Mouse (Mus musculus) heart, postnatal 0 days (tissue): Measurements from ENCODE around the gene Atf6b. TPM values are rescaled to one million over a fixed set of nuclear protein-coding genes. Genes with fewer than 3 reads are reported as not detected.

Source experiments
- ATAC-seq: fragments of 200-750 bp; cut with Nextera tagmentation; 2 replicates; pipeline ENCODE4 v1.8.0; 2017; ENCODE audit warnings: low read depth, moderate number of reproducible peaks, moderate library complexity; ENCODE audit not compliant: insufficient read depth
- DNase-seq: peaks from one replicate; pipeline ENCODE4 v3.0.0-alpha.2; 2016; ENCODE audit warnings: low spot score
- H3K27ac ChIP-seq: fragments of 300-500 bp; sonication (generic); 2 replicates; pipeline ENCODE4 v1.5.1; 2014; ENCODE audit warnings: low read depth, mild to moderate bottlenecking
- H3K27me3 ChIP-seq: fragments of 300-500 bp; sonication (generic); 2 replicates; pipeline ENCODE4 v1.6.1; 2014; ENCODE audit warnings: low read length, mixed read lengths; ENCODE audit not compliant: control insufficient read depth, insufficient read depth
- H3K36me3 ChIP-seq: fragments of 300-500 bp; sonication (generic); replicated peaks from 2 replicates; pipeline ENCODE4 v1.6.1; 2014; ENCODE audit warnings: low read length, mixed read lengths; ENCODE audit not compliant: control insufficient read depth, insufficient read depth
- H3K4me1 ChIP-seq: fragments of 300-500 bp; sonication (generic); 2 replicates; pipeline ENCODE4 v1.6.1; 2014; ENCODE audit warnings: antibody characterized with exemption; ENCODE audit not compliant: control insufficient read depth, insufficient read depth
- H3K4me2 ChIP-seq: fragments of 300-500 bp; sonication (generic); 2 replicates; pipeline ENCODE4 v1.6.1; 2014; ENCODE audit warnings: low read depth, mild to moderate bottlenecking, low read length, moderate library complexity
- H3K4me3 ChIP-seq: fragments of 300-500 bp; sonication (generic); 2 replicates; pipeline ENCODE4 v1.5.1; 2014; ENCODE audit warnings: low read depth, low read length
- H3K9ac ChIP-seq: fragments of 300-500 bp; sonication (generic); replicated peaks from 2 replicates; pipeline ENCODE4 v1.6.1; 2014; ENCODE audit warnings: low read depth, low read length, mixed read lengths
- H3K9me3 ChIP-seq: fragments of 300-500 bp; sonication (generic); replicated peaks from 2 replicates; pipeline ENCODE4 v1.6.1; 2016; ENCODE audit warnings: low read length; ENCODE audit not compliant: control insufficient read depth
- CTCF ChIP-seq: IDR thresholded peaks from 2 replicates; pipeline ENCODE4 v1.5.1; 2016; ENCODE audit warnings: antibody characterized with exemption, control low read depth, low read depth
- EP300 ChIP-seq: IDR thresholded peaks from 2 replicates; pipeline ENCODE4 v1.6.1; 2016; ENCODE audit warnings: antibody characterized with exemption, low read depth
- WGBS: fragments of 180-500 bp; shearing (Covaris S2); extraction: QIAGEN DNeasy Blood & Tissue Kit; methylation state at CpG from one replicate; pipeline ENCODE4 v1.1.7; 2014; 5-methylcytosine and 5-hydroxymethylcytosine counted together
- polyA plus RNA-seq: library from polyadenylated mRNA; unstranded; fragments of >200 nt; fragmentation: Nextera tagmentation; extraction: Ambion mirVana; gene quantifications from 2 replicates; pipeline ENCODE4 v1.2.1, GENCODE M21; 2015
- total RNA-seq: library from RNA; depleted of rRNA; stranded (reverse); fragments of >200 nt; gene quantifications from 2 replicates; pipeline ENCODE4 v1.2.3, GENCODE M21; 2014; ENCODE audit warnings: low replicate concordance

The Atf6b gene
- total and polyA plus RNA-seq, 2 experiments from 2014 or later: 16.6 to 22.5 TPM

DNA sequence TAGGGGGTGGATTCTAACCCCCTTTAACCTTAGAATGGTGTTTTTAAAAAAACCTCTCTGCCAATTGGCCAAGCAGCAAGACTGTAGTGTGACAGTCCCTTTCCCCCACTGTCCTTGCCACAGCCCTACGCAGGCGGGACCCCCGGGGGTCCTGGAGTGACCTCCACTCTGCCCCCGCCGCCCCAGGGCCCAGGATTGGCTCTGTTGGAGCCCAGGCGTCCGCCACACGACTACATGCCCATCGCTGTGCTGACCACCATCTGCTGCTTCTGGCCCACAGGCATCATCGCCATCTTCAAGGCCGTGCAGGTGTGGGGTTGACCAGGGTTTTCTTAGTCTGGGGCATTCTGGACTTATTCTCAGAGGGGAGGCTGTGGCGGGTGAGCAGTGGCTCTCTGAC, 15.3 kb upstream of the Atf6b start:
- WGBS: 8% methylated on average over 12 of the region's 12 CpGs
- ATAC-seq: no peak
- H3K4me3 ChIP-seq: peak overlapping the region; percentile 35
- no peak for DNase-seq
- H3K36me3 ChIP-seq: no peaks in the 10 kb centered on the region
- peaks cover 10% of the 10 kb centered on the region for H3K4me1 ChIP-seq
- H3K4me2 ChIP-seq: peak overlapping the region; percentile 59
- H3K27ac ChIP-seq: no peak overlapping the region
- peaks cover 50% of the 10 kb centered on the region for H3K27me3 ChIP-seq
- TF ChIP-seq EP300 (no peak), CTCF (no peak)
- no peaks in the 10 kb centered on the region for H3K9me3 ChIP-seq
- H3K9ac ChIP-seq: peak overlapping the region; percentile 22; the same call in 1 of the 2 replicates

DNA sequence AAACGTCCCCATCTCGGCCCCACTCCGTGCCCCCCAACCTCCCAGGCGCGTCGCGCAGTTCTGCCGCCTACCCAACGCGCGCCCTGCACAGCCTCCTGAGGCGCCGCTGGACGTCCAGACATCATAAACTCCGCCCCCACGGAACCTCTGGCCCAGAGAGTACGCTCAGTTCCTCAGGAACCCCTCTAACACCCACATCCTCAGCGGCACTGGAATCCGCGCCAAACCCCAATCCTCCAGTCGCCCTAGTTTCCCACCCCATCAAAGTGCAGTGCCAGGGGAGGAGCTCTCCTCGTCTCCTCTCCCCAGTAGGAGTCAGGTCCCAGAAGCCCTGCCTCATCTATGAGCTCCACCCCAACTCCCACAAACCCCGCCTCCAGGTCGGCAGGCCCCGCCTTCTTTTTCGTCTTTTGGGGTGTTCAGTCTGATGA, 14.7 kb upstream of the Atf6b start:
- H3K27me3 ChIP-seq: peaks cover 50% of the 10 kb centered on the region
- DNase-seq (no peak), ATAC-seq (0 out of 2 replicates have a peak, but pooled peaks have one; percentile 12)
- no peaks in the 10 kb centered on the region for H3K9me3 ChIP-seq
- H3K4me2 ChIP-seq: peak overlapping the region; percentile 59
- no peak overlapping the region for H3K27ac ChIP-seq
- H3K36me3 ChIP-seq: no peaks in the 10 kb centered on the region
- no peak for TF ChIP-seq CTCF
- no peak for TF ChIP-seq EP300
- H3K9ac ChIP-seq: peak overlapping the region; percentile 22; the same call in 1 of the 2 replicates
- 2% methylated on average over 26 of the region's 26 CpGs for WGBS
- H3K4me1 ChIP-seq: peaks cover 10% of the 10 kb centered on the region
- peak overlapping the region; percentile 35 for H3K4me3 ChIP-seq

DNA sequence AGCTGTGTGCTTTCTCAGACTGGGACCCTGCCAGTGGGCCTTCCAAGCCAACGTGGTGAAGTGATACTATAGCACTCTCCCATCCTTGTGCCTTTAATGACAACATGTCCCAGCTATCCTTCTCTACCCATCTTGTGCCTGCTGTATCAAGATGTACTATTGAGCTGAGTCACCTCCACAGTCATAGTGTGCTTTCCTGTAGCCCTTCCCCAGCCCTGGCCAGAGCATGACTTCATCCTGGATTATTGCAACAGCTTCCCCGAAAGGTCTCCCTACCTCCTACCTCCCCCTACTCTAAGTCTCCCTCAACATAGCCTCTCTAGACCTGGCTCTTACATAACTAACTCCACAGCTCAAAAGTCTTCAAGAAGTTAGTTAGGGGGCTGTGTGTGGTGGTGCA, 11.3 kb upstream of the Atf6b start:
- Histone ChIP-seq H3K4me3 (no peak overlapping the region), H3K9me3 (no peaks in the 10 kb centered on the region), H3K36me3 (no peaks in the 10 kb centered on the region), H3K27me3 (peaks cover 32% of the 10 kb centered on the region), H3K4me2 (no peak overlapping the region), H3K27ac (no peak overlapping the region), H3K4me1 (no peaks in the 10 kb centered on the region; the same call in 1 of the 2 replicates), H3K9ac (no peak overlapping the region)
- 61% methylated on average over 2 of the region's 2 CpGs for WGBS
- TF ChIP-seq EP300 (no peak), CTCF (no peak)
- DNase-seq (no peak), ATAC-seq (no peak)

DNA sequence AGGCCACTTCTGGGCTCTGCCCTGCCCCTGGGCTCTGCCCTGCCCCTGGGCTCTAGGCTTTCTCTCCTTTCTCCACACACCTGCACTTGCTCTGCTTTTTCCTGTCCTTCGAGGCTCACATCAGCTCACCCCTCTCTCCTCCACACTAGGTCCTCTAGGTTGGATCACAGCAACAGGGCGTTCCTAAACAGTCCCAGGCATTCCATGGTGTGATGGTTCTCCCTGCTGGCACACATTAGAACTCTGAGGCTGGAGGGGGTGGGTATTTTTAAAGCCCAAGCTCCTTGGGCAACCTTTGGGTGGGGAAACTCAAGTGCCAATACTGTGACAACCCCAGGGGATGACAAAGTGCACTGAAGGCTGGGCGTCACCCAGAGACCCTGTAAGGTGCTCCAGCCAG, 9.5 kb upstream of the Atf6b start:
- DNase-seq (no peak), ATAC-seq (no peak)
- H3K27me3 ChIP-seq: peaks cover 14% of the 10 kb centered on the region

DNA sequence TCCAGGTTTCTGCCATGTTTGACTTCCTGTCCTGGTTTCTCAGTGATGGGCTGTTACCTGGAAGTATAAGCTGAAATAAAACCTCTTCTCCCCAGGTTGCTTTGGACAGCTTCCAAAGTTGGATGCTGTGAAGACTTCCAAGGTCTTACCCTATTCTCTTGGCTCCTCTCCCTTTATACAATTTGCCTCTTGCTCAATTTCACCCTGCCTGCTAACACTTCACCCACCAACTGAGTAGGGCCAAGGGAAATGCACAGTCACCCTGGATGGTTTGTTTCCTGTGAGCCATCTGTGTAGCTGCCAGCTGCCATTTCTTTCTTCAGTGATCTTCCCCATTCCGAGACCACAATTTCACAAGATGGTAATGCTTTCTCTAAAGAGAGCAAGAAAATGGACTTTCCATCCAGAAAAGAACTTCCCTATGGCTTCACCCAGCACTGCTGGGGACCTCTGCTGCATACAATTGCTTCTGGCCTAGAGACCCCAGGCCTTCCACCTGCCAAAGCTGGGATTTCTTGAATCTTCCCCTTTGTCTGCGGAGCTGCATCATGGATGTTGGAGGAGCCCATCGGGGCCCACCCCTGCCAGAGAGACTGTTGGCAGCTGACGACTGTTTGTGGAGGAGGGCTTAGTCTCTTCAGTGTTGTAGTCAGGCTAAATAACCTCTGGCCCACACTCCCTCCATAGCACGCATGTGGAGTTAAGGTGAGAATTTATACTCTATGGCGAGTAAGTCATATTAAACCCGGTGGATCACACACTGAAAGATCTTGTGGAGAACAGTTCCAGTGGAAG, 7.3 kb upstream of the Atf6b start:
- DNase-seq (no peak), ATAC-seq (no peak)
- H3K4me1 ChIP-seq: no peaks in the 10 kb centered on the region; the same call in 1 of the 2 replicates
- H3K4me3 ChIP-seq: no peak overlapping the region
- TF ChIP-seq EP300: no peak
- TF ChIP-seq CTCF: no peak
- no peaks in the 10 kb centered on the region for H3K9me3 ChIP-seq
- H3K27me3 ChIP-seq: no peaks in the 10 kb centered on the region
- H3K36me3 ChIP-seq: no peaks in the 10 kb centered on the region
- peak overlapping the region; percentile 80 for H3K27ac ChIP-seq
- H3K4me2 ChIP-seq: no peak overlapping the region
- WGBS: 71% methylated on average over 7 of the region's 7 CpGs
- no peak overlapping the region for H3K9ac ChIP-seq

More for the DNA sequence above, 9.5 kb upstream of the Atf6b start:
- H3K27ac ChIP-seq: no peak overlapping the region
- TF ChIP-seq EP300 (no peak), CTCF (no peak)
- no peaks in the 10 kb centered on the region for H3K9me3 ChIP-seq
- H3K9ac ChIP-seq: no peak overlapping the region
- no peak overlapping the region for H3K4me3 ChIP-seq
- H3K4me1 ChIP-seq: no peaks in the 10 kb centered on the region; the same call in 1 of the 2 replicates
- WGBS: 56% methylated on average over 3 of the region's 3 CpGs
- no peaks in the 10 kb centered on the region for H3K36me3 ChIP-seq
- no peak overlapping the region for H3K4me2 ChIP-seq
